Mouse (Mus musculus): ENCODE measurements at regions not wholly inside any gene's neighbourhood (a gene's known extent, or its start where the extent isn't known, plus 50 kb on each side); places are given as distances from the start of the nearest gene placed in this dataset.

DNA sequence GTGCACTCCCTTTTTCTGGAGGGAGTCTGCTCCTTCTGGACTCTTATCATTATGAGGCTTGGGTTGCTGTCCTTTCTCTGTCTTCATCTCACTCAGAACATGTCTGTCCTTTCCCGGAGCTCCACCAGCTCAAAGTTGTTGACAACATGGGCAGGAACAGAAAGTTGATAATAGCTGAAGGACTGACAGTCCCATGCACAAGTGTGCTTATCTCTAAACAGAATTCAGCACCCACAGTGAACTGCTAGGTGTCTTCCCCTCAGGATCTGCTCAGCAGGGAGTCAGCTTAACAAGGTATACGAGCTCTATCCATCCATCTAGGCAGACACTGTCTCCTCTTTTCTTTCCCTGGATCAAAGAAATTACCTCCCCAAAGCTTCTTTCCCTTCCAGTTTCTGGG is 89.2 kb upstream of the Rab11fip2 start:
- TF ChIP-seq CTCF (IDR thresholded peaks at IDR 0.05; ENCODE audit: extremely low read depth, insufficient read depth, low read length) (no peak), POLR2A (IDR thresholded peaks at IDR 0.05; ENCODE audit: extremely low read depth, insufficient read depth, low read length) (no peak)
